Mouse (Mus musculus): ENCODE results near the gene Rasal3.

DNA sequence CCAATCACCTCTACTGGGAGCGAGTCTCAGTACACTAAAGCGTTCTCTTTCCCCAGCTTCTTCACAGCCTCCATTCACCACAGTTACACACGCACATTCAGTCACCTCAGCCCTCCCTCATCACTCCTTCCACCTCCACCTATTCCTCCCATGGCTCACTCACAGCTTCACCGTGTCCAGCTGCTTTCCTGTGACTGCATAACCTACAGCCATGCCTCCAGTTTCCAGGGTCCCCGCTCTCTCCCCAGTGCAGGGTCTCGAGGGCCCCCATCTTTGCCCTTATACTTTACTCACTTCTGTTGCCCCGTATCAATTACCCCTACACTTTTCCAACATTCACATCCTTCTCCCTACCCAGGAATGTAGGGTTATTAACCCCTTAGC is 15.4 kb downstream of the Rasal3 start:
- TF ChIP-seq POLR2A (IDR thresholded peaks at IDR 0.05; ENCODE audit: control insufficient read depth, low read depth, low read length) (no peak), CTCF (IDR thresholded peaks at IDR 0.05; ENCODE audit: control insufficient read depth, insufficient read depth, insufficient replicate concordance, low read depth, low read length) (no peak)
